Mouse (Mus musculus) liver, embryonic 14.5 days (tissue): ENCODE data around the gene Gm45062.

Source experiments
- CTCF ChIP-seq: IDR thresholded peaks from 2 replicates; pipeline ENCODE4 v1.5.1; 2016; ENCODE audit warnings: antibody characterized with exemption, low read depth, control low read depth
- EP300 ChIP-seq: IDR thresholded peaks from 2 replicates; pipeline ENCODE4 v1.6.1; 2016; ENCODE audit warnings: antibody characterized with exemption, low read depth

- no peak for TF ChIP-seq CTCF
- TF ChIP-seq EP300 = no peak
Measured at GRCm38 (mm10) chr6:8489938-8490585, 230.8 kb downstream of the Gm45062 start.
